Mouse (Mus musculus): ENCODE measurements at regions not wholly inside any gene's neighbourhood (a gene's known extent, or its start where the extent isn't known, plus 50 kb on each side); places are given as distances from the start of the nearest gene placed in this dataset.

- TF ChIP-seq CTCF (conservative IDR thresholded peaks at IDR 0.05; ENCODE audit: insufficient read depth, insufficient read length, low read depth, low read length) (no peak), POLR2A (IDR thresholded peaks at IDR 0.05; ENCODE audit: low read depth, low read length) (no peak)
Observed at GRCm38 (mm10) chr11:44216346-44216745, 183.5 kb upstream of the Il12b start.
